Mouse (Mus musculus) liver, embryonic 16.5 days (tissue): ENCODE results near the gene Zfp592. TPM values are rescaled to one million over a fixed set of nuclear protein-coding genes. Genes with fewer than 3 reads are reported as not detected.

ENCODE experiments used
- ATAC-seq: fragments of 200-750 bp; cut with Nextera tagmentation; 2 replicates; pipeline ENCODE4 v1.8.0; 2017; ENCODE audit warnings: low read depth, mild to moderate bottlenecking, moderate number of reproducible peaks, moderate library complexity
- H3K27ac ChIP-seq: fragments of 300-500 bp; sonication (generic); 2 replicates; pipeline ENCODE4 v1.5.1; 2014; ENCODE audit warnings: mild to moderate bottlenecking, low read length
- H3K27me3 ChIP-seq: fragments of 300-500 bp; sonication (generic); 2 replicates; pipeline ENCODE4 v1.6.1; 2014; ENCODE audit warnings: low read depth, low read length, mixed read lengths; ENCODE audit not compliant: control insufficient read depth, insufficient read depth
- H3K36me3 ChIP-seq: fragments of 300-500 bp; sonication (generic); 2 replicates; pipeline ENCODE4 v1.6.1; 2014; ENCODE audit warnings: mild to moderate bottlenecking; ENCODE audit not compliant: control insufficient read depth, insufficient read depth
- H3K4me1 ChIP-seq: fragments of 300-500 bp; sonication (generic); 2 replicates; pipeline ENCODE4 v1.6.1; 2014; ENCODE audit warnings: low read depth, low read length, mixed read lengths; ENCODE audit not compliant: control insufficient read depth
- H3K4me2 ChIP-seq: fragments of 300-500 bp; sonication (generic); 2 replicates; pipeline ENCODE4 v1.6.1; 2014; ENCODE audit warnings: low read depth, low read length, mixed read lengths
- H3K4me3 ChIP-seq: fragments of 300-500 bp; sonication (generic); 2 replicates; pipeline ENCODE4 v1.5.1; 2014; ENCODE audit warnings: low read depth, mild to moderate bottlenecking, low read length
- H3K9ac ChIP-seq: fragments of 300-500 bp; sonication (generic); 2 replicates; pipeline ENCODE4 v1.6.1; 2014; ENCODE audit warnings: low read depth, low read length
- H3K9me3 ChIP-seq: fragments of 300-500 bp; sonication (generic); replicated peaks from 2 replicates; pipeline ENCODE4 v1.6.1; 2016; ENCODE audit warnings: low read length; ENCODE audit not compliant: control insufficient read depth
- WGBS: fragments of 180-500 bp; shearing (Covaris S2); extraction: QIAGEN DNeasy Blood & Tissue Kit; methylation state at CpG from one replicate; pipeline ENCODE4 v1.1.7; 2014; ENCODE audit not compliant: insufficient replicate concordance; 5-methylcytosine and 5-hydroxymethylcytosine counted together
- polyA plus RNA-seq: library from polyadenylated mRNA; unstranded; fragments of >200 nt; fragmentation: Nextera tagmentation; extraction: Ambion mirVana; gene quantifications from 2 replicates; pipeline ENCODE4 v1.2.1, GENCODE M21; 2015

Gene Zfp592
- polyA plus RNA-seq, 1 experiment from 2014 or later = 7.1 TPM

DNA sequence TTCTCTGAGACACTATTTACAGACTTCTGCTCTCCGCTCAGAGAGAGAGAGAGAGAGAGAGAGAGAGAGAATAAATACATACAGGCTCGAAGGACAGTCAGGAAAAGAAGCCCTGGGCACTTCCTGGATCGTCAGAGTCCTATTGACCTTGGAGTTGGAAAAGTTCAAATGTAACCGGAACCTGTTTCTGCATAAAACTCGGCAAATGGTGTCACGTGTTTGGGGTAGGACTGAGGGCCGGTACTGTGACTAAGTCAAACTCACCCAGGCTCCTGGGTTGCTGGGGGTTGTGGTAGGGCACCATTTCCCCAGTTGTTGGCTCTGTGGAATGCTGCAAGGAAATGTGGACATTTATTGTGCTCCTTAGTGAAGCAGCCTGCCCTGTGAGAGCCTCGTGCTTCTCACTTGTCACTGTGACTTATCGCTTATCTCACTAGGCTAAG is 65.3 kb downstream of the Zfp592 start:
- Histone ChIP-seq H3K27me3 (no peaks in the 10 kb centered on the region), H3K9ac (no peak overlapping the region), H3K9me3 (no peaks in the 10 kb centered on the region), H3K4me2 (0 out of 2 replicates have a peak overlapping the region, but pooled peaks have one; percentile 67), H3K4me3 (no peak overlapping the region), H3K27ac (peak overlapping the region; percentile 57; the same call in 1 of the 2 replicates), H3K36me3 (no peaks in the 10 kb centered on the region), H3K4me1 (peaks cover 24% of the 10 kb centered on the region)
- ATAC-seq = no peak
- 20% methylated on average over 9 of the region's 9 CpGs for WGBS

DNA sequence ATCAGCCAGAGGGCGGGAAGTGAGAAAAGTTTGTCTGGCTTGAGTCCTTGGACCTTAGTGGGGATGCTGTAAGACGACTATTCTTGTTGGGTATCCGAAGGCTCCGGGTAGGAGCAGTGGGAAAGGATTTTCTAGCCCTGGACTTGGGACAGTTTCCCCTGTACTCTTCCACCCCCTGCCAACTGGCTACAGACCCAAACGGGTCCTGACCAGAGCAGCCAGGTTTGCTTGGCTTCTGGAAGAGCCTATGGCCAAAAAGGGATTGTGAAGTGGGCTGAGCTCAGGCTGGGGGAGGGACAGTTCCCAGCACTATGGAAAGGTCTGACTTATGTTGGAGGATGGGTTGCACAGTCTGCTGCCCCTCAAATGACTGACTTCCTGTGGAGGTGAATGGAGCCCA is 65.9 kb downstream of the Zfp592 start:
- ATAC-seq = no peak
- H3K4me1 ChIP-seq = peaks cover 24% of the 10 kb centered on the region
- H3K27ac ChIP-seq = no peak overlapping the region
- H3K9ac ChIP-seq = no peak overlapping the region
- no peaks in the 10 kb centered on the region for H3K27me3 ChIP-seq
- H3K4me2 ChIP-seq = no peak overlapping the region
- no peak overlapping the region for H3K4me3 ChIP-seq
- no peaks in the 10 kb centered on the region for H3K9me3 ChIP-seq
- no peaks in the 10 kb centered on the region for H3K36me3 ChIP-seq
- 68% methylated on average over 5 of the region's 5 CpGs for WGBS

DNA sequence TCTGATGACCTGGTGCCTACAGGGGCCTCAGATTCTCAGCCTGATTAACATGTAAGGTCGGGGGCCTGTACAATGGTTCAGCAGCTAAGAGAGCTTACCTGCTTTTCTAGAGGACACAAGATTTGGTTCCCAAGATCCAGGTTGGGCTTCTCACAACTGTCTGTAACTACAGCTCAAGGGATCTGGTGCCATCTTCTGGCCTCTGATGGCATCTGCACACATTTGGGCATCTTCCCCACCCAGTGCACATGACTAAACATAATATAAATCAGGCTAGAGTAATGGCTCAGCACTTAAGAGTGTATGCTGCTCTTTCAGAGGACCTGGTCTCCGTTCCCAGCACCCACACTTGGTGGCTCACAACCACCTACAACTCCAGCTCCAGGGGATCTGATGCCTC is 67.4 kb downstream of the Zfp592 start:
- no peak overlapping the region for H3K4me2 ChIP-seq
- peaks cover 24% of the 10 kb centered on the region for H3K4me1 ChIP-seq
- no peak overlapping the region for H3K9ac ChIP-seq
- no peaks in the 10 kb centered on the region for H3K36me3 ChIP-seq
- ATAC-seq = no peak
- no peak overlapping the region for H3K27ac ChIP-seq
- H3K27me3 ChIP-seq = no peaks in the 10 kb centered on the region
- WGBS = 58% methylated on average over 2 of the region's 2 CpGs
- H3K4me3 ChIP-seq = no peak overlapping the region
- no peaks in the 10 kb centered on the region for H3K9me3 ChIP-seq

DNA sequence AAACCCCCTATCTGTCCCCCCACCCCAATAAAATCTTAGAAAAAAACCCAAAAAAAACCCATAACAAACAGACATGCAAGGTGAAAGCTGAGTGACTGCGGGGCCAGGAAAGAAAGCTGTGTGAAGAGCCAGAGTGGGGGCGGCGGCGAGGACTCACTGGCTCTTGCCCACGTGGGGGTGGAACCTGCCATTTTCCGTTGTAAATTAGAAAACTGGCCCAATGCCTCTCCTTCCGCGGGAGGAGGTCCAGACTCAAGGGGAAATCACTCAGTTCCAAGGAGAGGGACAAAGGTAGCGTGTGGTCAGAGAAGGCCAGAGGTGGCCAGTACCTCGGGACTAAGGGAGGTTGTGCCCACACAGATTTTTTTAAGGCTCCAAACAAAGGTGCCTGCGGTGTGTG is 68.5 kb downstream of the Zfp592 start:
- H3K27ac ChIP-seq = no peak overlapping the region
- H3K4me3 ChIP-seq = no peak overlapping the region
- 70% methylated on average over 11 of the region's 11 CpGs for WGBS
- no peak overlapping the region for H3K9ac ChIP-seq
- peaks cover 23% of the 10 kb centered on the region for H3K4me1 ChIP-seq
- no peaks in the 10 kb centered on the region for H3K36me3 ChIP-seq
- ATAC-seq = no peak
- H3K27me3 ChIP-seq = no peaks in the 10 kb centered on the region
- H3K9me3 ChIP-seq = no peaks in the 10 kb centered on the region
- no peak overlapping the region for H3K4me2 ChIP-seq

DNA sequence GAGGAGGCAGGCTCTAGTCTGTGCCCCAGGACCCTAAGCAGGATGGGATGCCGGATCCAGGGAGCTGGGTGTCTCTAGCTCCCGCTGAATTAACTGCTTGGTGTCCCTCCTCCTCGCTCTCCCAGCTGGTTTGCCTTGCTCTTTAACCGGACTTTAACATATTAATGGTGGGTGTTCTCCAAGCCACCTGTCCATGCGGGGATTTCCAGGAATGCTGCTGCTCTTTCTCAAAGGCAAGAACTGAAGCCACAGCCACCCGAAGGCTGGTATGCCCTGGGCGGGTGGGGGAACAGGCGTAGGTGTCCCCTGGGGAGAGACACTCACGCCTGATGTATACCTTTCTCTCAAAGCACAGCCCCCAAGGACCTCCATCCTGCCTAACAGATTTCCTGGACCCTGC is 69.9 kb downstream of the Zfp592 start:
- H3K27me3 ChIP-seq = no peaks in the 10 kb centered on the region
- H3K4me3 ChIP-seq = no peak overlapping the region
- WGBS = 72% methylated on average over 9 of the region's 9 CpGs
- H3K9ac ChIP-seq = no peak overlapping the region
- peaks cover 9% of the 10 kb centered on the region for H3K4me1 ChIP-seq
- no peak for ATAC-seq
- H3K4me2 ChIP-seq = no peak overlapping the region
- no peaks in the 10 kb centered on the region for H3K36me3 ChIP-seq
- no peaks in the 10 kb centered on the region for H3K9me3 ChIP-seq
- H3K27ac ChIP-seq = no peak overlapping the region

DNA sequence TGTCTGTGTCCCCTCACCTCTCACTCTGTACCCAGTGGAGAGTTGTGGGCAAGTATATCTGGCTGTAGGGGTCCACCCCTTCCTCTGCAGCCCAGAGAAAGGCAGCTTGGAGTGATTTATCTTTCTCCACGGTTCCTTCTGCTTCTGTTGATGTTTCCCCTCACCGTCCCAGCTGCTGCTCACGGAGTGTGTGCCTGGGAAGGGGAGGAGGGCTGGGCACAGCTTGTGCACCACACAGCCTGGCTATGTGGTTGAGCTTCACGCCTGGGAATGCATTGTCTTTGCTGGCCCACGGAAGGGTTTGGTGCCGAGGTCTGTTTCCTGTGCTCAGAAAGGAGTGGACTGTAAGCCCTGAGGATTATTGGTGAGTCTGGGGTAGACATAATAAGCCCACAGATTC is 73.2 kb downstream of the Zfp592 start:
- 10% methylated on average over 6 of the region's 6 CpGs for WGBS
- Histone ChIP-seq H3K27ac (no peak overlapping the region), H3K27me3 (no peaks in the 10 kb centered on the region), H3K36me3 (no peaks in the 10 kb centered on the region), H3K4me2 (no peak overlapping the region), H3K4me1 (no peaks in the 10 kb centered on the region), H3K9me3 (no peaks in the 10 kb centered on the region), H3K4me3 (no peak overlapping the region), H3K9ac (no peak overlapping the region)
- no peak for ATAC-seq

DNA sequence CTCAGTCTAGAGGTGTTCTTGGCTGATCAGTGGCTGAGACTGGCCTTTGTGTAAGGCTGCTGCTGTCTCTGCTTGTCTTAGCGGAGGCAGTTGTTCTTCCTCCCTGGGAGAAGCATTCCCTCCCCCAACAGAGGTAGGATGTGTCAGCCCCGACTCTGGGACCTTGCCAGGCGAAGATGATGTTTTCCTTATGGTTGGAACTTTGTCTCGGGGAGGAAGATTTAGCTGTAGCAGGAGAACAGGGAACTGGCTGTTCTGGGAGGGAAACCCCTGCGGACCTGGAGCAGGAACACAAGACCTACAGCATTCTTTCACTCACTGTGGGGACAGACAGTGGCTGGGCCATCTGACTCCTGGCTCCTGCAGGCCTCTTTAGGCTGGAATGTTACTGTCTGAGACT is 79.0 kb downstream of the Zfp592 start:
- no peak overlapping the region for H3K9ac ChIP-seq
- H3K27ac ChIP-seq = no peak overlapping the region
- H3K36me3 ChIP-seq = no peaks in the 10 kb centered on the region
- ATAC-seq = no peak
- H3K4me3 ChIP-seq = no peak overlapping the region
- WGBS = 55% methylated on average over 5 of the region's 5 CpGs
- no peaks in the 10 kb centered on the region for H3K27me3 ChIP-seq
- peaks cover 12% of the 10 kb centered on the region for H3K4me1 ChIP-seq
- H3K4me2 ChIP-seq = no peak overlapping the region
- no peaks in the 10 kb centered on the region for H3K9me3 ChIP-seq

DNA sequence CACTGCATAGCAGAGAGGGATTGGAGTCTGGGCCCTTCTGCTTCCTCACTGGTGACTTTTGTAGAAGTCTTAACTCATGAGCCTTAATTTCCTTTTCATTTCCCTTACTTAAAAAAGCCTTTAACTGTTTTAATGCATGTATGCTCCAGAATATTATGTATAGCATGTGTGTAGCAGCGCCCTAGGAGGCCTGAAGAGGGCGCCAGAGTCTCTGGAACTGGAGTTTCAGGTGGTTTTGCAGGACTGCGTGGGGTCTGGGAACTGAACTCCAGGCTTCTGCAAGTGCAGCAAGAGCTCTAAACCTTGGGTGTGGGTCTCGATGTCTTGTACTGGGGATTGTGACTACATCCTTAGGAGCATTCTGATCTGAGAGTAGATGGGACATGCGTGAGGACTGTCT is 79.8 kb downstream of the Zfp592 start:
- no peak overlapping the region for H3K27ac ChIP-seq
- no peaks in the 10 kb centered on the region for H3K9me3 ChIP-seq
- H3K36me3 ChIP-seq = no peaks in the 10 kb centered on the region
- no peak overlapping the region for H3K9ac ChIP-seq
- 67% methylated on average over 5 of the region's 5 CpGs for WGBS
- no peak overlapping the region for H3K4me3 ChIP-seq
- no peak for ATAC-seq
- H3K4me1 ChIP-seq = peaks cover 12% of the 10 kb centered on the region
- H3K27me3 ChIP-seq = no peaks in the 10 kb centered on the region
- H3K4me2 ChIP-seq = no peak overlapping the region

DNA sequence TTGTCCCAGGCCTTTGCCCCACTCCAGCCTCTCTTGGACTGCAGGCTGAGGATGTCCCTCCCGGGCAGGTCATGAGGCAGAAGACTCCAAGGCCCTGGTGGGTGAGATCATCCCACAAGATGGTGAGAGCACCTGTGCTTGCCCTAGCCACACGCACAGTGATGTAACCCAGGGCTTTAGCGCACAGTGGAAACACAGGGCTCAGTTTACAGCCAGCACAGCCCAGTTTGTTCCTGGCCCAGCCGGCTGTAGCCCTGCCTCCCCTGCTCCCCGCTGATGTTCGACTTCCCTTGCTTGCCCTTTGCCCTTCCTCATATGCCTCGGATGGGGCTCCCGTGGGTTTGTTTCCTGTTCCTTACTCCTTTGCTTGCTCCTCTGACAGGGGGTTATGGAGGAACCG is 81.1 kb downstream of the Zfp592 start:
- Histone ChIP-seq H3K27ac (peak overlapping the region; percentile 26; the same call in 1 of the 2 replicates), H3K4me2 (no peak overlapping the region), H3K4me1 (peaks cover 12% of the 10 kb centered on the region), H3K9ac (no peak overlapping the region), H3K36me3 (no peaks in the 10 kb centered on the region), H3K9me3 (no peaks in the 10 kb centered on the region), H3K27me3 (no peaks in the 10 kb centered on the region), H3K4me3 (no peak overlapping the region)
- WGBS = 17% methylated on average over 9 of the region's 9 CpGs
- ATAC-seq = peak; percentile 77
